In genomic region chr13:32690279-32690678, GRCm38 (mm10) we compare ENCODE assay signal across 25 mouse cellular contexts.
"Had no signal": no experiment of that assay in that cellular context is flagged by ENCODE, and none has a peak within 500 bp of the region (broad histone marks: within the 10 kb centered on the region; RNA-seq: fewer than 3 reads in every experiment).

No protein-coding gene starts in this region.

- ATAC-seq: hindbrain, postnatal 0 days; intestine, embryonic 16.5 days; liver, embryonic 12.5 days had no signal

- H3K4me3 ChIP-seq: heart, embryonic 10.5 days; heart, embryonic 13.5 days; heart, embryonic 15.5 days; hindbrain, embryonic 13.5 days; hindbrain, embryonic 15.5 days; kidney, embryonic 15.5 days; limb, embryonic 13.5 days; limb, embryonic 15.5 days; liver, embryonic 12.5 days had no signal

- DNase-seq: gastrocnemius, postnatal 14 days; gastrocnemius, postnatal 36 days; heart, adult 18-20 months; heart, postnatal 14 days; heart, postnatal 36 days; kidney, adult 11 months; kidney, adult 2 months; kidney, adult 9 months; kidney, postnatal 14 days; kidney, postnatal 36 days; layer of hippocampus, adult 9-11 months; left cerebral cortex, postnatal 4 days had no signal

- H3K9ac ChIP-seq: heart, embryonic 13.5 days; heart, embryonic 15.5 days; hindbrain, embryonic 13.5 days; hindbrain, embryonic 15.5 days; kidney, embryonic 15.5 days; limb, embryonic 13.5 days; limb, embryonic 15.5 days; liver, embryonic 12.5 days; liver, embryonic 14.5 days had no signal

- H3K9me3 ChIP-seq: heart, embryonic 10.5 days; heart, embryonic 13.5 days; heart, embryonic 15.5 days; hindbrain, embryonic 13.5 days; hindbrain, embryonic 15.5 days; kidney, embryonic 15.5 days; limb, embryonic 13.5 days; limb, embryonic 15.5 days; liver, embryonic 12.5 days had no signal

- H3K4me2 ChIP-seq: heart, embryonic 13.5 days; heart, embryonic 15.5 days; hindbrain, embryonic 13.5 days; hindbrain, embryonic 15.5 days; kidney, embryonic 15.5 days; limb, embryonic 13.5 days; limb, embryonic 15.5 days; liver, embryonic 12.5 days had no signal

- H3K36me3 ChIP-seq: heart, embryonic 10.5 days; heart, embryonic 13.5 days; heart, embryonic 15.5 days; hindbrain, embryonic 13.5 days; hindbrain, embryonic 15.5 days; kidney, embryonic 15.5 days; limb, embryonic 13.5 days; limb, embryonic 15.5 days; liver, embryonic 12.5 days had no signal

- H3K27me3 ChIP-seq: heart, embryonic 13.5 days; heart, embryonic 15.5 days; hindbrain, embryonic 13.5 days; hindbrain, embryonic 15.5 days; kidney, embryonic 15.5 days; limb, embryonic 13.5 days; limb, embryonic 15.5 days; liver, embryonic 12.5 days had no signal

- H3K27ac ChIP-seq: heart, embryonic 10.5 days; heart, embryonic 13.5 days; heart, embryonic 15.5 days; hindbrain, embryonic 13.5 days; hindbrain, embryonic 15.5 days; hindbrain, postnatal 0 days; kidney, embryonic 15.5 days; kidney, postnatal 0 days; limb, embryonic 13.5 days; limb, embryonic 15.5 days; liver, embryonic 12.5 days; liver, embryonic 14.5 days had no signal

- H3K4me1 ChIP-seq: heart, embryonic 10.5 days; heart, embryonic 13.5 days; heart, embryonic 15.5 days; hindbrain, embryonic 13.5 days; hindbrain, embryonic 15.5 days; kidney, embryonic 15.5 days; limb, embryonic 13.5 days; limb, embryonic 15.5 days; liver, embryonic 12.5 days had no signal
